26 mouse cellular contexts compared by ENCODE assay signal in genomic region chr8:48211931-48212330, GRCm38 (mm10).
DNase-seq lines count a peak whose midpoint lies in the region; ATAC-seq and TF ChIP-seq lines count a peak whose summit lies in the region.
"Had no signal": no experiment of that assay in that cellular context is flagged by ENCODE, and none has a peak within 500 bp of the region (broad histone marks: within the 10 kb centered on the region; RNA-seq: fewer than 3 reads in every experiment).

No protein-coding gene starts in this region.

- peak overlapping the region; percentile 36; the same call in 1 of the 2 replicates for H3K27ac ChIP-seq in midbrain, embryonic 13.5 days
- H3K27ac ChIP-seq in midbrain, embryonic 16.5 days (ENCODE audit: low read length), result no peak overlapping the region
- H3K27ac ChIP-seq: embryonic facial prominence, embryonic 12.5 days; embryonic facial prominence, embryonic 15.5 days; forebrain, embryonic 15.5 days; hindbrain, embryonic 13.5 days had no signal

- no peak overlapping the region for H3K4me2 ChIP-seq in midbrain, embryonic 13.5 days (replicated peaks)
- no peak overlapping the region for H3K4me2 ChIP-seq in midbrain, embryonic 16.5 days (ENCODE audit: low read length)
- H3K4me2 ChIP-seq: embryonic facial prominence, embryonic 12.5 days; embryonic facial prominence, embryonic 15.5 days; forebrain, embryonic 15.5 days; heart, embryonic 11.5 days; hindbrain, embryonic 13.5 days had no signal

- DNase-seq in heart, adult 11 months, result peak; percentile 56
- DNase-seq in heart, postnatal 25 days (ENCODE audit: low spot score), result no peak
- DNase-seq in brain, embryonic 14.5 days (ENCODE audit: low read depth), result peak; percentile 74
- no peak for DNase-seq in Muller cell, postnatal 12 days (ENCODE audit: inconsistent ontology term)
- no peak for DNase-seq in lung, adult 18-20 months
- DNase-seq: adrenal gland, postnatal 10 days; adrenal gland, postnatal 36 days; cerebellum, adult 11 months; cerebellum, adult 2 months; cerebellum, adult 9-11 months; cerebellum, postnatal 25 days; gastrocnemius, postnatal 36 days; heart, postnatal 36 days had no signal

- intact Hi-C loops in heart, postnatal 25 days (cut with DNase I), result no loop called here

- TF ChIP-seq CTCF in brain, embryonic 14.5 days (IDR thresholded peaks at IDR 0.05; ENCODE audit: borderline replicate concordance, extremely low read depth, insufficient read depth, insufficient read length), result no peak

- H3K27me3 ChIP-seq in midbrain, embryonic 13.5 days, result peaks cover 23% of the 10 kb centered on the region
- H3K27me3 ChIP-seq in midbrain, embryonic 16.5 days (ENCODE audit: control insufficient read depth, insufficient read depth, low read depth, low read length), result peaks cover 6% of the 10 kb centered on the region; the same call in 1 of the 2 replicates
- H3K27me3 ChIP-seq: embryonic facial prominence, embryonic 12.5 days; embryonic facial prominence, embryonic 15.5 days; forebrain, embryonic 15.5 days had no signal

- WGBS in midbrain, embryonic 13.5 days, result 55% methylated on average over 9 of the region's 9 CpGs
- 44% methylated on average over 9 of the region's 9 CpGs for WGBS in midbrain, embryonic 16.5 days

- no peaks in the 10 kb centered on the region for H3K9me3 ChIP-seq in midbrain, embryonic 13.5 days
- H3K9me3 ChIP-seq in midbrain, embryonic 16.5 days (replicated peaks; ENCODE audit: control insufficient read depth, low read length, poor library complexity, severe bottlenecking), result no peaks in the 10 kb centered on the region
- H3K9me3 ChIP-seq: embryonic facial prominence, embryonic 12.5 days; embryonic facial prominence, embryonic 15.5 days; forebrain, embryonic 15.5 days; hindbrain, embryonic 10.5 days; hindbrain, embryonic 13.5 days had no signal

- peaks cover 8% of the 10 kb centered on the region for H3K4me1 ChIP-seq in midbrain, embryonic 13.5 days (replicated peaks)
- no peaks in the 10 kb centered on the region for H3K4me1 ChIP-seq in midbrain, embryonic 16.5 days (ENCODE audit: control insufficient read depth, insufficient read depth, low read length)

- no peaks in the 10 kb centered on the region for H3K36me3 ChIP-seq in midbrain, embryonic 13.5 days
- no peaks in the 10 kb centered on the region for H3K36me3 ChIP-seq in midbrain, embryonic 16.5 days (ENCODE audit: control insufficient read depth, insufficient read depth, low read length)
- H3K36me3 ChIP-seq: embryonic facial prominence, embryonic 12.5 days; embryonic facial prominence, embryonic 15.5 days; forebrain, embryonic 15.5 days; hindbrain, embryonic 10.5 days; hindbrain, embryonic 13.5 days had no signal

- no peak overlapping the region for H3K9ac ChIP-seq in midbrain, embryonic 13.5 days (replicated peaks)
- H3K9ac ChIP-seq in midbrain, embryonic 16.5 days (ENCODE audit: low read depth, low read length), result no peak overlapping the region
- H3K9ac ChIP-seq: embryonic facial prominence, embryonic 12.5 days; embryonic facial prominence, embryonic 15.5 days; forebrain, embryonic 15.5 days; hindbrain, embryonic 13.5 days had no signal

- H3K4me3 ChIP-seq in midbrain, embryonic 13.5 days (replicated peaks), result no peak overlapping the region
- H3K4me3 ChIP-seq in midbrain, embryonic 16.5 days (ENCODE audit: low read depth, low read length), result no peak overlapping the region
- H3K4me3 ChIP-seq: embryonic facial prominence, embryonic 12.5 days; embryonic facial prominence, embryonic 15.5 days; forebrain, embryonic 15.5 days; hindbrain, embryonic 10.5 days; hindbrain, embryonic 13.5 days had no signal

- no peak for TF ChIP-seq POLR2A in brain, embryonic 14.5 days (IDR thresholded peaks at IDR 0.05; ENCODE audit: borderline replicate concordance, extremely low read depth, insufficient read depth, insufficient read length, poor library complexity, severe bottlenecking)

- ATAC-seq in midbrain, embryonic 13.5 days, result peak; percentile 56; the same call in 1 of the 2 replicates
- ATAC-seq in midbrain, embryonic 16.5 days, result peak; percentile 15; the same call in 1 of the 2 replicates
- ATAC-seq: activated CD4-positive, CD25-positive, alpha-beta regulatory T cell, adult 4 months; CD4-positive, CD25-positive, alpha-beta regulatory T cell, adult 4 months; forebrain, embryonic 15.5 days; hindbrain, embryonic 16.5 days; inflammation-experienced regulatory T-cells, adult 6 months; intestine, embryonic 16.5 days had no signal

Comparison
In these comparisons a context has a peak if more than half of its experiments do, and no peak if none do; other contexts are left out.
1. DNase-seq: peak in heart, adult 11 months (single experiment) and brain, embryonic 14.5 days (single experiment); none in heart, postnatal 25 days (single experiment), Muller cell, postnatal 12 days (single experiment) and lung, adult 18-20 months (0 of 2).